9 mouse cellular contexts compared by ENCODE assay signal in the genomic region with DNA sequence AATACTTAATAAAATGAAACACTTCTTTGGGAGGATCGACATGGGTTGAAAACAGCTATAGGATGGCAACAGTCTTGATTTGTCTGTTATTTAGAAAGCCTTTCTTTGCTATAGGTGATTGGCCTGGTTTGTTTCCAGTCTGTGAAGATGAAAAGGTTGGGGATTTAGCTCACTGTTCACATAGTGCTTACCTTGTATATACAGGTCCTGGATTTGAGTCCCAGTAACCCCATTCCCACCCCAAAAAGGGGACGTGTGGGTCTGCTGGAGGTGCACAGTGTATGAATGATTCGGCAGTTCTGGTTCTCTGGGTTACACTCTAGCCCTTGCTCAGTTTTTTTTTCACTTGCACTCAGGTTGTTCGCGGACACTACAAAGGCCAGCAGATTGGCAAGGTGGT. TPM values are rescaled to one million over a fixed set of nuclear protein-coding genes. Genes with fewer than 3 reads are reported as not detected.
DNase-seq lines count a peak whose midpoint lies in the region; ATAC-seq and TF ChIP-seq lines count a peak whose summit lies in the region.
"Had no signal": no experiment of that assay in that cellular context is flagged by ENCODE, and none has a peak within 500 bp of the region (broad histone marks: within the 10 kb centered on the region; RNA-seq: fewer than 3 reads in every experiment).

No protein-coding gene starts in this region.

- no peak for TF ChIP-seq CTCF in C2C12 (IDR thresholded peaks at IDR 0.05; ENCODE audit: control insufficient read depth, insufficient read depth, insufficient read length)
- TF ChIP-seq CTCF in forebrain, postnatal 0 days (IDR thresholded peaks at IDR 0.05; ENCODE audit: low read depth), result no peak
- no peak for TF ChIP-seq CTCF in liver, postnatal 0 days (IDR thresholded peaks at IDR 0.05; ENCODE audit: low read depth)
- no peak for TF ChIP-seq CTCF in thymus, adult 2 months (IDR thresholded peaks at IDR 0.05; ENCODE audit: borderline replicate concordance, control insufficient read depth, extremely low read depth, insufficient read depth, low read length, poor library complexity)

- H3K27me3 ChIP-seq in heart, embryonic 10.5 days (ENCODE audit: insufficient read depth, poor library complexity, severe bottlenecking), result no peaks in the 10 kb centered on the region
- H3K27me3 ChIP-seq in C2C12 (ENCODE audit: control insufficient read depth, insufficient read depth, insufficient read length), result no peaks in the 10 kb centered on the region
- no peaks in the 10 kb centered on the region for H3K27me3 ChIP-seq in forebrain, postnatal 0 days (ENCODE audit: insufficient read depth, low read length)
- H3K27me3 ChIP-seq in liver, postnatal 0 days (ENCODE audit: insufficient read depth, low read length), result no peaks in the 10 kb centered on the region
- no peaks in the 10 kb centered on the region for H3K27me3 ChIP-seq in thymus, adult 2 months (ENCODE audit: control insufficient read depth, insufficient read depth, low read length)

- ATAC-seq in forebrain, postnatal 0 days, result no peak
- ATAC-seq in liver, postnatal 0 days, result no peak

- H3K9me3 ChIP-seq in heart, embryonic 10.5 days, result no peaks in the 10 kb centered on the region
- no peaks in the 10 kb centered on the region for H3K9me3 ChIP-seq in forebrain, postnatal 0 days (ENCODE audit: low read length)
- H3K9me3 ChIP-seq in liver, postnatal 0 days (ENCODE audit: low read length), result no peaks in the 10 kb centered on the region

- no peak for DNase-seq in heart, embryonic 10.5 days (ENCODE audit: low spot score)
- DNase-seq in heart, adult 18-20 months, result no peak
- DNase-seq in forebrain, postnatal 0 days, result no peak
- DNase-seq in liver, postnatal 0 days, result no peak
- DNase-seq in adrenal gland, adult 8-10 months, result no peak
- no peak for DNase-seq in ovary, adult 18-20 months (ENCODE audit: low spot score)
- DNase-seq in thymus, adult 2 months, result no peak

- peak overlapping the region; percentile 99 for H3K4me3 ChIP-seq in heart, embryonic 10.5 days
- H3K4me3 ChIP-seq in C2C12 (ENCODE audit: insufficient read depth, poor library complexity, severe bottlenecking), result peak overlapping the region; percentile 99
- H3K4me3 ChIP-seq in forebrain, postnatal 0 days (ENCODE audit: low read depth, low read length), result peak overlapping the region; percentile 56; the same call in 1 of the 2 replicates
- peak overlapping the region; percentile 85 for H3K4me3 ChIP-seq in liver, postnatal 0 days (ENCODE audit: low read depth, low read length)
- no peak overlapping the region for H3K4me3 ChIP-seq in thymus, adult 2 months (ENCODE audit: control insufficient read depth, insufficient read depth, low read length)

- H3K27ac ChIP-seq in heart, embryonic 10.5 days, result 0 out of 2 replicates have a peak overlapping the region, but pooled peaks have one; percentile 99
- no peak overlapping the region for H3K27ac ChIP-seq in forebrain, postnatal 0 days (ENCODE audit: low read depth, low read length)
- H3K27ac ChIP-seq in liver, postnatal 0 days (ENCODE audit: low read depth), result no peak overlapping the region
- no peak overlapping the region for H3K27ac ChIP-seq in thymus, adult 2 months (ENCODE audit: control insufficient read depth, insufficient read depth, low read length)

- H3K4me1 ChIP-seq in heart, embryonic 10.5 days, result peaks cover 21% of the 10 kb centered on the region; the same call in 1 of the 2 replicates
- no peaks in the 10 kb centered on the region for H3K4me1 ChIP-seq in forebrain, postnatal 0 days (ENCODE audit: insufficient read depth)
- peaks cover 23% of the 10 kb centered on the region for H3K4me1 ChIP-seq in liver, postnatal 0 days (ENCODE audit: insufficient read depth)
- H3K4me1 ChIP-seq in thymus, adult 2 months (replicated peaks; ENCODE audit: control insufficient read depth, insufficient read depth, low read length), result peaks cover 8% of the 10 kb centered on the region

- peaks cover 48% of the 10 kb centered on the region for H3K36me3 ChIP-seq in heart, embryonic 10.5 days
- H3K36me3 ChIP-seq in C2C12 (ENCODE audit: control insufficient read depth, insufficient read depth), result peaks cover 27% of the 10 kb centered on the region
- peaks cover 38% of the 10 kb centered on the region for H3K36me3 ChIP-seq in forebrain, postnatal 0 days (ENCODE audit: insufficient read depth)
- peaks cover 45% of the 10 kb centered on the region for H3K36me3 ChIP-seq in liver, postnatal 0 days (replicated peaks; ENCODE audit: insufficient read depth, low read length)
- peaks cover 42% of the 10 kb centered on the region for H3K36me3 ChIP-seq in thymus, adult 2 months (ENCODE audit: control insufficient read depth, insufficient read depth, low read length)

- TF ChIP-seq EP300 in liver, postnatal 0 days (IDR thresholded peaks at IDR 0.05; ENCODE audit: low read depth), result no peak

- 78% methylated on average over 5 of the region's 5 CpGs for WGBS in heart, embryonic 10.5 days
- 82% methylated on average over 5 of the region's 5 CpGs for WGBS in forebrain, postnatal 0 days
- 70% methylated on average over 5 of the region's 5 CpGs for WGBS in liver, postnatal 0 days (ENCODE audit: insufficient replicate concordance)
- WGBS in thymus, adult 2 months, result 68% methylated on average over 5 of the region's 5 CpGs

- no peak for TF ChIP-seq POLR2A in thymus, adult 2 months (IDR thresholded peaks at IDR 0.05; ENCODE audit: control insufficient read depth, extremely low read depth, insufficient read depth, low read length, poor library complexity)

- H3K4me2 ChIP-seq in forebrain, postnatal 0 days (ENCODE audit: low read depth), result peak overlapping the region; percentile 69
- peak overlapping the region; percentile 80 for H3K4me2 ChIP-seq in liver, postnatal 0 days (ENCODE audit: low read depth, low read length)

- peaks cover 15% of the 10 kb centered on the region for H3K79me3 ChIP-seq in C2C12 (ENCODE audit: low read depth)

- peaks cover 26% of the 10 kb centered on the region for H3K79me2 ChIP-seq in C2C12 (ENCODE audit: control insufficient read depth, insufficient read depth)

- H3K9ac ChIP-seq in forebrain, postnatal 0 days, result peak overlapping the region; percentile 89; the same call in 1 of the 2 replicates
- H3K9ac ChIP-seq in liver, postnatal 0 days (replicated peaks), result peak overlapping the region; percentile 98

- peak overlapping the region; percentile 35 for H3ac ChIP-seq in C2C12 (ENCODE audit: control insufficient read depth, insufficient read length, low read depth)

TF ChIP-seq in C2C12, 6 proteins besides CTCF, POLR2A, EP300 and RAD21 (continues in another document):
- no peak for TF ChIP-seq MAX (IDR thresholded peaks at IDR 0.05)
- TF ChIP-seq FOSL1 (IDR thresholded peaks at IDR 0.05; ENCODE audit: insufficient read depth, low read length, poor library complexity, severe bottlenecking), result no peak
- no peak for TF ChIP-seq USF1 (IDR thresholded peaks at IDR 0.05; ENCODE audit: low read depth)
- TF ChIP-seq MYOG (IDR thresholded peaks at IDR 0.05; ENCODE audit: control insufficient read depth, extremely low read depth, insufficient read length), result no peak

RNA-seq across cellular contexts. Expression of a gene that starts 1.4 kb away (rescaled TPM):
- polyA plus RNA-seq in heart, embryonic 10.5 days (2016; fragmentation: Nextera tagmentation; extraction: Ambion mirVana), result 711 and 869 TPM in 2 replicates
- 100 to 1,000 TPM; 679 to 731 TPM for total RNA-seq in heart, adult 18-20 months (2021)
- polyA plus RNA-seq in C2C12 (2012; fragmentation: generic; extraction: Trizol), result 625 TPM
- 1,229 and 1,850 TPM in 2 replicates for total RNA-seq in forebrain, postnatal 0 days (2014; rRNA removed)
- polyA plus RNA-seq in forebrain, postnatal 0 days (2015; fragmentation: Nextera tagmentation; extraction: Ambion mirVana), result 585 and 820 TPM in 2 replicates
- polyA plus RNA-seq in liver, postnatal 0 days (2015; fragmentation: Nextera tagmentation; extraction: Ambion mirVana), result 531 and 540 TPM in 2 replicates
- 1,000 to 10,000 TPM; 1,214 to 1,402 (median 1,307) TPM for total RNA-seq in adrenal gland, adult 8-10 months (2022)
- 869 and 1,133 TPM in 2 replicates for polyA plus RNA-seq in thymus, adult 2 months (2012; rRNA removed)

RNA-seq across cellular contexts. Expression of a gene that starts 14.5 kb away (rescaled TPM):
- 0.09 and 0.11 TPM in 2 replicates for polyA plus RNA-seq in heart, embryonic 10.5 days (2016; fragmentation: Nextera tagmentation; extraction: Ambion mirVana)
- total RNA-seq in heart, adult 18-20 months (2021), result under 1 TPM; 0.15 to 0.21 TPM
- polyA plus RNA-seq in C2C12 (2012; fragmentation: generic; extraction: Trizol), result not detected
- 0.24 TPM in 1 of 2 replicates, not detected in the other for total RNA-seq in forebrain, postnatal 0 days (2014; rRNA removed)
- polyA plus RNA-seq in forebrain, postnatal 0 days (2015; fragmentation: Nextera tagmentation; extraction: Ambion mirVana), result not detected in 2 replicates
- polyA plus RNA-seq in liver, postnatal 0 days (2015; fragmentation: Nextera tagmentation; extraction: Ambion mirVana), result 0.02 and 0.07 TPM in 2 replicates
- under 1 TPM in 3 of 4 experiments, not detected in 1; 0.08 to 0.21 (median 0.09) TPM for total RNA-seq in adrenal gland, adult 8-10 months (2022)
- polyA plus RNA-seq in thymus, adult 2 months (2012; rRNA removed), result 0.04 TPM in 1 of 2 replicates, not detected in the other
- total RNA-seq: hematopoietic stem cell, adult 5-6 weeks had no signal

RNA-seq across cellular contexts. Expression of a gene that starts 24.1 kb away (rescaled TPM):
- not detected in 2 replicates for polyA plus RNA-seq in heart, embryonic 10.5 days (2016; fragmentation: Nextera tagmentation; extraction: Ambion mirVana)
- total RNA-seq in heart, adult 18-20 months (2021), result not detected
- not detected for polyA plus RNA-seq in C2C12 (2012; fragmentation: generic; extraction: Trizol)
- total RNA-seq in forebrain, postnatal 0 days (2014; rRNA removed), result 0.77 and 2.0 TPM in 2 replicates
- polyA plus RNA-seq in forebrain, postnatal 0 days (2015; fragmentation: Nextera tagmentation; extraction: Ambion mirVana), result 0.42 TPM in 1 of 2 replicates, not detected in the other
- not detected in 2 replicates for polyA plus RNA-seq in liver, postnatal 0 days (2015; fragmentation: Nextera tagmentation; extraction: Ambion mirVana)
- total RNA-seq in adrenal gland, adult 8-10 months (2022), result 1 to 10 TPM in 1 of 4 experiments, under 1 TPM in 2, not detected in 1; 0.35 to 1.7 (median 0.78) TPM
- polyA plus RNA-seq in thymus, adult 2 months (2012; rRNA removed), result 0.24 TPM in 1 of 2 replicates, not detected in the other
- total RNA-seq: hematopoietic stem cell, adult 5-6 weeks had no signal

RNA-seq across cellular contexts. Expression of a gene that starts 31.2 kb away (rescaled TPM):
- polyA plus RNA-seq in heart, embryonic 10.5 days (2016; fragmentation: Nextera tagmentation; extraction: Ambion mirVana), result 68.7 and 69.2 TPM in 2 replicates
- total RNA-seq in heart, adult 18-20 months (2021), result 10 to 100 TPM; 61.2 to 64.3 TPM
- polyA plus RNA-seq in C2C12 (2012; fragmentation: generic; extraction: Trizol), result 27.9 TPM
- 87.7 and 91.7 TPM in 2 replicates for total RNA-seq in forebrain, postnatal 0 days (2014; rRNA removed)
- polyA plus RNA-seq in forebrain, postnatal 0 days (2015; fragmentation: Nextera tagmentation; extraction: Ambion mirVana), result 111 and 113 TPM in 2 replicates
- 32.8 and 33.8 TPM in 2 replicates for polyA plus RNA-seq in liver, postnatal 0 days (2015; fragmentation: Nextera tagmentation; extraction: Ambion mirVana)
- total RNA-seq in adrenal gland, adult 8-10 months (2022), result 10 to 100 TPM; 59.5 to 79.4 (median 68.0) TPM
- polyA plus RNA-seq in thymus, adult 2 months (2012; rRNA removed), result 51.3 and 57.0 TPM in 2 replicates

RNA-seq across cellular contexts. Expression of a gene that starts 54.5 kb away (rescaled TPM):
- 10.5 and 13.4 TPM in 2 replicates for polyA plus RNA-seq in heart, embryonic 10.5 days (2016; fragmentation: Nextera tagmentation; extraction: Ambion mirVana)
- total RNA-seq in heart, adult 18-20 months (2021), result 10 to 100 TPM; 20.6 to 23.5 TPM
- polyA plus RNA-seq in C2C12 (2012; fragmentation: generic; extraction: Trizol), result 0.25 TPM
- total RNA-seq in forebrain, postnatal 0 days (2014; rRNA removed), result 12.0 and 13.8 TPM in 2 replicates
- polyA plus RNA-seq in forebrain, postnatal 0 days (2015; fragmentation: Nextera tagmentation; extraction: Ambion mirVana), result 9.6 and 17.8 TPM in 2 replicates
- polyA plus RNA-seq in liver, postnatal 0 days (2015; fragmentation: Nextera tagmentation; extraction: Ambion mirVana), result 1.8 TPM in 2 replicates
- total RNA-seq in adrenal gland, adult 8-10 months (2022), result 10 to 100 TPM; 15.5 to 32.7 (median 24.5) TPM
- polyA plus RNA-seq in thymus, adult 2 months (2012; rRNA removed), result 8.5 and 14.9 TPM in 2 replicates
